In the genomic region with DNA sequence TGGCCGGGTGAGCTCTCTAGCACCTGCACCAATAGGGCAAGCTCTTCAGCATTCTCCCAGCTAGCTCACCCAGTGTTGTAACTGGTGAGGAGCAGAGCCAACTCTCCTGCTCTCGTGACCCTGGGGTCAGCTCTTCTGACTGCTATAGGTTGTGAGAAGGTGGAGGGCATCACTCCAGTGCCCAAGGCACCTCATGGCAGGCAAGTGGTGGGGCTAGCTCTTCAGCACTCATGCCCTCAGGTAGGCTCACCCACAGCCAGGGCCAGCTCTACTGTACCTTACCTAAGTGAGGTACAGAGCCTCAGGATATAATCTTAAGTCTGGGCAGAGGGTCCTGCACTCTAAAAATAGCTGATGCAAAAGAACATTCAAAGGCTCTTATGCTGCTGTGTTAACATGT, we compare ENCODE assay signal across 26 mouse cellular contexts. TPM values are rescaled to one million over a fixed set of nuclear protein-coding genes. Genes with fewer than 3 reads are reported as not detected.
A peak's percentile ranks its signal among the peaks of the same experiment; 100 is the strongest.
DNase-seq lines count a peak whose midpoint lies in the region; ATAC-seq and TF ChIP-seq lines count a peak whose summit lies in the region.
"Had no signal": no experiment of that assay in that cellular context is flagged by ENCODE, and none has a peak within 500 bp of the region (broad histone marks: within the 10 kb centered on the region; RNA-seq: fewer than 3 reads in every experiment).

No protein-coding gene starts in this region.

- DNase-seq in heart, adult 11 months = peak; percentile 84
- DNase-seq in heart, adult 2 months = no peak
- DNase-seq in liver, embryonic 13.5 days = no peak
- no peak for DNase-seq in liver
- DNase-seq in right cerebral cortex, postnatal 4 days = no peak
- DNase-seq: adrenal gland, postnatal 25 days; B cell, adult 2 months; cerebellum, adult 11 months; cerebellum, postnatal 10 days; embryo, embryonic 11 days; heart, postnatal 36 days; kidney, postnatal 4 days; layer of hippocampus, adult 9-11 months; spleen, adult 18-20 months; thymus, adult 18-20 months; thymus, postnatal 4 days had no signal

- no peaks in the 10 kb centered on the region for H3K9me3 ChIP-seq in liver, embryonic 13.5 days (replicated peaks)
- H3K9me3 ChIP-seq: embryonic facial prominence, embryonic 15.5 days; heart, embryonic 13.5 days; intestine, embryonic 15.5 days; limb, embryonic 12.5 days; lung, embryonic 15.5 days; neural tube, embryonic 12.5 days had no signal

- intact Hi-C loops in heart, adult 2 months (cut with DNase I) = no loop called here

- H3K4me3 ChIP-seq in heart, adult 2 months = no peak overlapping the region
- no peak overlapping the region for H3K4me3 ChIP-seq in liver, embryonic 13.5 days (replicated peaks)
- no peak overlapping the region for H3K4me3 ChIP-seq in olfactory bulb, adult 2 months (ENCODE audit: insufficient read depth, low read depth, low read length)
- H3K4me3 ChIP-seq: embryonic facial prominence, embryonic 15.5 days; heart, embryonic 13.5 days; intestine, embryonic 15.5 days; left cerebral cortex, adult 2 months; limb, embryonic 12.5 days; lung, embryonic 15.5 days; neural tube, embryonic 12.5 days had no signal

- TF ChIP-seq EP300 in heart, adult 2 months (IDR thresholded peaks at IDR 0.05; ENCODE audit: insufficient read depth, low read depth, low read length) = no peak

- H3K4me1 ChIP-seq in heart, adult 2 months (ENCODE audit: control insufficient read depth, insufficient read depth, low read length) = no peaks in the 10 kb centered on the region
- no peaks in the 10 kb centered on the region for H3K4me1 ChIP-seq in liver, embryonic 13.5 days (replicated peaks)
- H3K4me1 ChIP-seq in olfactory bulb, adult 2 months (ENCODE audit: control insufficient read depth, insufficient read depth, low read length) = peaks cover 5% of the 10 kb centered on the region
- H3K4me1 ChIP-seq: embryonic facial prominence, embryonic 15.5 days; intestine, embryonic 15.5 days; limb, embryonic 12.5 days; lung, embryonic 15.5 days; neural tube, embryonic 12.5 days had no signal

- peaks cover 11% of the 10 kb centered on the region for H3K36me3 ChIP-seq in heart, adult 2 months (ENCODE audit: control insufficient read depth, insufficient read depth, low read length)
- peaks cover 5% of the 10 kb centered on the region; the same call in 1 of the 2 replicates for H3K36me3 ChIP-seq in liver, embryonic 13.5 days

- TF ChIP-seq POLR2A in heart, adult 2 months (IDR thresholded peaks at IDR 0.05; ENCODE audit: insufficient read depth, low read depth, low read length) = no peak
- no peak for TF ChIP-seq POLR2A in olfactory bulb, adult 2 months (IDR thresholded peaks at IDR 0.05; ENCODE audit: insufficient read depth, low read depth, low read length)

- WGBS in heart, adult 2 months = 89% methylated on average over 2 of the region's 2 CpGs
- WGBS in liver, embryonic 13.5 days (ENCODE audit: insufficient replicate concordance) = 70% methylated on average over 2 of the region's 2 CpGs
- 83% methylated on average over 2 of the region's 2 CpGs for WGBS in olfactory bulb, adult 2 months

- ATAC-seq in liver, embryonic 13.5 days (ENCODE audit: low read depth) = peak; percentile 29; the same call in 1 of the 2 replicates
- 0 out of 2 replicates have a peak, but pooled peaks have one; percentile 46 for ATAC-seq in erythroid progenitor cell, adult 5-6 weeks (replicated peaks; ENCODE audit: low FRiP score, poor library complexity, severe bottlenecking)
- ATAC-seq: intestine, embryonic 15.5 days had no signal

- H3K27me3 ChIP-seq in heart, adult 2 months (ENCODE audit: control insufficient read depth, insufficient read depth, low read length) = no peaks in the 10 kb centered on the region
- H3K27me3 ChIP-seq in liver, embryonic 13.5 days = no peaks in the 10 kb centered on the region
- H3K27me3 ChIP-seq: embryonic facial prominence, embryonic 15.5 days; heart, embryonic 13.5 days; intestine, embryonic 15.5 days; limb, embryonic 12.5 days; lung, embryonic 15.5 days; neural tube, embryonic 12.5 days had no signal

- no peaks in the 10 kb centered on the region for H3K79me2 ChIP-seq in heart, adult 2 months (replicated peaks; ENCODE audit: control insufficient read depth, insufficient read depth, low read length)

- TF ChIP-seq CTCF in heart, adult 2 months (IDR thresholded peaks at IDR 0.05) = no peak
- TF ChIP-seq CTCF in olfactory bulb, adult 2 months (IDR thresholded peaks at IDR 0.05; ENCODE audit: insufficient read depth, low read depth, low read length) = no peak

- no peak overlapping the region for H3K9ac ChIP-seq in heart, adult 2 months (ENCODE audit: low read depth, low read length)
- H3K9ac ChIP-seq in liver, embryonic 13.5 days = no peak overlapping the region
- H3K9ac ChIP-seq: embryonic facial prominence, embryonic 15.5 days; heart, embryonic 13.5 days; intestine, embryonic 15.5 days; limb, embryonic 12.5 days; liver, embryonic 14.5 days; lung, embryonic 15.5 days; neural tube, embryonic 12.5 days had no signal

- no peak overlapping the region for H3K27ac ChIP-seq in heart, adult 2 months
- no peak overlapping the region; the same call in 1 of the 2 replicates for H3K27ac ChIP-seq in liver, embryonic 13.5 days
- H3K27ac ChIP-seq in olfactory bulb, adult 2 months (ENCODE audit: insufficient read depth, low read depth, low read length) = 0 out of 2 replicates have a peak overlapping the region, but pooled peaks have one; percentile 15
- H3K27ac ChIP-seq: embryonic facial prominence, embryonic 15.5 days; intestine, embryonic 15.5 days; left cerebral cortex, adult 2 months; limb, embryonic 12.5 days; liver, embryonic 14.5 days; lung, embryonic 15.5 days; neural tube, embryonic 12.5 days had no signal

- no peak overlapping the region for H3K4me2 ChIP-seq in liver, embryonic 13.5 days
- H3K4me2 ChIP-seq: embryonic facial prominence, embryonic 15.5 days; heart, embryonic 13.5 days; intestine, embryonic 15.5 days; limb, embryonic 12.5 days; lung, embryonic 15.5 days; neural tube, embryonic 12.5 days had no signal

RNA-seq across cellular contexts. Expression of a gene that starts 47.0 kb away (rescaled TPM):
- 10 to 100 TPM; 82.5 to 85.3 TPM for total RNA-seq in heart, adult 2 months (2021)
- 31.1 and 51.5 TPM in 2 replicates for polyA plus RNA-seq in heart, adult 2 months (2012; rRNA removed)
- polyA plus RNA-seq in liver, embryonic 13.5 days (2015; fragmentation: Nextera tagmentation; extraction: Ambion mirVana) = 11.9 TPM in 2 replicates
- 48.3 and 50.7 TPM in 2 replicates for total RNA-seq in erythroid progenitor cell, adult 5-6 weeks (2015; ENCODE audit: low replicate concordance)
- 46.8 and 64.0 TPM in 2 replicates for total RNA-seq in erythroid progenitor cell, adult 5-6 weeks (2017; ENCODE audit: low replicate concordance)
- polyA plus RNA-seq in olfactory bulb, adult 2 months (2012; ENCODE audit: insufficient read depth, insufficient read length, low replicate concordance, missing spikeins) = 230 and 407 TPM in 2 replicates
